Mouse (Mus musculus) CH12.LX (cell line): ENCODE results near the gene Slc38a3. TPM values are rescaled to one million over a fixed set of nuclear protein-coding genes. Genes with fewer than 3 reads are reported as not detected.

Source experiments
- DNase-seq: peaks from one replicate; pipeline ENCODE4 v3.0.0-alpha.2; 2013; ENCODE audit errors: extremely low read depth
- H3K27ac ChIP-seq: 2 replicates; pipeline ENCODE4 v1.5.1; 2012; ENCODE audit warnings: low read depth, mild to moderate bottlenecking, control low read depth, moderate library complexity; ENCODE audit not compliant: insufficient read depth
- H3K27me3 ChIP-seq: replicated peaks from 2 replicates; pipeline ENCODE3; 2012; ENCODE audit warnings: inconsistent platforms
- H3K36me3 ChIP-seq, 2 experiments: replicated peaks in 1 of 2; 2 replicates each; pipeline versions ENCODE3 to v1.6.1; 2012; ENCODE audit warnings: inconsistent platforms in 1 of 2, low read length in 1 of 2, mild to moderate bottlenecking in 1 of 2, mixed read lengths in 1 of 2, moderate library complexity in 1 of 2; ENCODE audit not compliant: control insufficient read depth in 1 of 2, insufficient read depth in 1 of 2
- H3K4me1 ChIP-seq, 2 experiments: 2 replicates each; pipeline ENCODE4 v1.6.1; 2012; ENCODE audit warnings: inconsistent platforms in 1 of 2, moderate library complexity in 1 of 2; ENCODE audit not compliant: insufficient read depth in 2 of 2, control insufficient read depth in 1 of 2
- H3K4me2 ChIP-seq: 2 replicates; pipeline ENCODE4 v1.6.1; 2012; ENCODE audit warnings: low read depth, mild to moderate bottlenecking, control low read depth; ENCODE audit not compliant: poor library complexity, insufficient read depth, severe bottlenecking
- H3K4me3 ChIP-seq, 3 experiments: fragments of 150-350 bp in 1 of 3; sonication (generic) in 1 of 3; replicated peaks in 1 of 3; 2 replicates each; pipeline versions ENCODE3 to v1.5.1; 2011 to 2012; ENCODE audit warnings: low read depth in 2 of 3, low read length in 2 of 3, mild to moderate bottlenecking in 2 of 3, moderate library complexity in 2 of 3, control low read depth in 1 of 3, improper control_type of control experiment in 1 of 3, inconsistent platforms in 1 of 3, mixed read lengths in 1 of 3; ENCODE audit not compliant: poor library complexity in 1 of 3
- H3K79me2 ChIP-seq: replicated peaks from 2 replicates; pipeline ENCODE4 v1.6.1; 2012; ENCODE audit warnings: mild to moderate bottlenecking, moderate library complexity; ENCODE audit not compliant: control insufficient read depth, poor library complexity, insufficient read depth, severe bottlenecking; ENCODE audit errors: extremely low read depth
- H3K9ac ChIP-seq: 2 replicates; pipeline ENCODE4 v1.6.1; 2012; ENCODE audit warnings: low read depth, mild to moderate bottlenecking, control low read depth, moderate library complexity; ENCODE audit not compliant: insufficient read depth
- H3K9me3 ChIP-seq: replicated peaks from 2 replicates; pipeline ENCODE3; 2012; ENCODE audit warnings: low read length, inconsistent platforms, mixed read lengths
- BHLHE40 ChIP-seq: IDR thresholded peaks from 2 replicates; pipeline ENCODE4 v1.6.1; 2011; ENCODE audit warnings: mild to moderate bottlenecking, low read depth, low read length, improper control_type of control experiment
- CHD2 ChIP-seq: IDR thresholded peaks from 2 replicates; pipeline ENCODE4 v1.6.1; 2011; ENCODE audit warnings: low read length, improper control_type of control experiment
- CTCF ChIP-seq, 2 experiments: IDR thresholded peaks in 1 of 2; conservative IDR thresholded peaks in 1 of 2; 2 replicates each; pipeline ENCODE4 v1.5.1; 2011 to 2012; ENCODE audit warnings: low read depth in 2 of 2, low read length in 2 of 2, improper control_type of control experiment in 1 of 2, inconsistent platforms in 1 of 2, mild to moderate bottlenecking in 1 of 2, moderate library complexity in 1 of 2
- EP300 ChIP-seq: IDR thresholded peaks from 2 replicates; pipeline ENCODE4 v1.6.1; 2011; ENCODE audit warnings: low read length, improper control_type of control experiment
- ETS1 ChIP-seq: conservative IDR thresholded peaks from 2 replicates; pipeline ENCODE4 v1.6.1; 2012; ENCODE audit warnings: low read depth, mild to moderate bottlenecking, inconsistent platforms, low read length, improper control_type of control experiment, moderate library complexity
- GABPA ChIP-seq: IDR thresholded peaks from 2 replicates; pipeline ENCODE4 v1.6.1; 2012; ENCODE audit warnings: low read depth, low read length, improper control_type of control experiment, inconsistent platforms; ENCODE audit not compliant: insufficient replicate concordance
- IRF4 ChIP-seq: IDR thresholded peaks from 2 replicates; pipeline ENCODE4 v1.6.1; 2014; ENCODE audit warnings: low read depth, mild to moderate bottlenecking, inconsistent platforms, low read length, improper control_type of control experiment
- JUND ChIP-seq: conservative IDR thresholded peaks from 2 replicates; pipeline ENCODE4 v1.6.1; 2011; ENCODE audit warnings: low read depth, low read length, improper control_type of control experiment
- MAX ChIP-seq: IDR thresholded peaks from 2 replicates; pipeline ENCODE4 v1.6.1; 2011; ENCODE audit warnings: low read length, improper control_type of control experiment
- MAZ ChIP-seq: IDR thresholded peaks from 2 replicates; pipeline ENCODE4 v1.6.1; 2012; ENCODE audit warnings: low read depth, mild to moderate bottlenecking, inconsistent platforms, low read length, improper control_type of control experiment, moderate library complexity
- MEF2A ChIP-seq: IDR thresholded peaks from 2 replicates; pipeline ENCODE4 v1.6.1; 2014; ENCODE audit warnings: low read depth, mild to moderate bottlenecking, inconsistent platforms, low read length, improper control_type of control experiment, borderline replicate concordance
- MXI1 ChIP-seq: IDR thresholded peaks from 2 replicates; pipeline ENCODE4 v1.6.1; 2011; ENCODE audit warnings: mild to moderate bottlenecking, low read depth, low read length, improper control_type of control experiment
- MYC ChIP-seq: IDR thresholded peaks from 2 replicates; pipeline ENCODE4 v1.6.1; 2011; ENCODE audit warnings: low read depth, mild to moderate bottlenecking, improper control_type of control experiment, low read length
- PAX5 ChIP-seq: IDR thresholded peaks from 2 replicates; pipeline ENCODE4 v1.6.1; 2012; ENCODE audit warnings: low read length, inconsistent platforms, mixed read lengths
- POLR2A ChIP-seq: IDR thresholded peaks from 2 replicates; pipeline ENCODE4 v1.6.1; 2011; ENCODE audit warnings: low read depth, mild to moderate bottlenecking, improper control_type of control experiment, low read length
- RAD21 ChIP-seq: IDR thresholded peaks from 2 replicates; pipeline ENCODE4 v1.6.1; 2011; ENCODE audit warnings: low read depth, mild to moderate bottlenecking, low read length, improper control_type of control experiment, moderate library complexity
- TBP ChIP-seq: conservative IDR thresholded peaks from 2 replicates; pipeline ENCODE4 v1.6.1; 2011; ENCODE audit warnings: low read depth, low read length, improper control_type of control experiment
- USF1 ChIP-seq: IDR thresholded peaks from 2 replicates; pipeline ENCODE4 v1.6.1; 2014; ENCODE audit warnings: low read depth, mild to moderate bottlenecking, inconsistent platforms, low read length, improper control_type of control experiment
- ZC3H11A ChIP-seq: IDR thresholded peaks from 2 replicates; pipeline ENCODE4 v1.6.1; 2012; ENCODE audit warnings: low read depth, mild to moderate bottlenecking, inconsistent platforms, low read length, improper control_type of control experiment
- ZKSCAN1 ChIP-seq: IDR thresholded peaks from 2 replicates; pipeline ENCODE4 v1.6.1; 2012; ENCODE audit warnings: low read depth, inconsistent platforms, low read length, improper control_type of control experiment, borderline replicate concordance
- ZMIZ1 ChIP-seq: IDR thresholded peaks from 2 replicates; pipeline ENCODE4 v1.6.1; 2012; ENCODE audit warnings: low read depth, mild to moderate bottlenecking, inconsistent platforms, low read length, improper control_type of control experiment
- dilution Hi-C: fragments of 300-500 bp; cut with MboI; formaldehyde crosslinking; loops from 2 replicates; pipeline ENCODE4 v1.14.3; 2020; ENCODE audit warnings: low sequenced_read_pairs; ENCODE audit not compliant: extremely low pct_unique_long_range_greater_than_20kb, extremely low pct_ligation_motif_present
- in situ Hi-C: fragments of 300-500 bp; cut with MboI; formaldehyde crosslinking; loops from 3 replicates; pipeline ENCODE4 v1.14.3; 2019; ENCODE audit warnings: low sequenced_read_pairs, low pct_ligation_motif_present, low pct_unique_long_range_greater_than_20kb, mixed read lengths
- polyA plus RNA-seq: library from polyadenylated mRNA; unstranded; fragments of >175 nt; gene quantifications from 2 replicates; pipeline ENCODE4 v1.2.1, GENCODE M21; 2012; ENCODE audit warnings: low read depth; ENCODE audit not compliant: insufficient read length
- total RNA-seq, 2 experiments: library from RNA; depleted of rRNA; stranded (reverse); fragments of 300-350 nt in 1 of 2; fragments of >200 nt in 1 of 2; gene quantifications; 2 replicates each; pipeline ENCODE4 v1.2.3; 2012 to 2014

Gene Slc38a3
- total and polyA plus RNA-seq, 3 experiments, result 0.04 TPM; not detected in 2

DNA sequence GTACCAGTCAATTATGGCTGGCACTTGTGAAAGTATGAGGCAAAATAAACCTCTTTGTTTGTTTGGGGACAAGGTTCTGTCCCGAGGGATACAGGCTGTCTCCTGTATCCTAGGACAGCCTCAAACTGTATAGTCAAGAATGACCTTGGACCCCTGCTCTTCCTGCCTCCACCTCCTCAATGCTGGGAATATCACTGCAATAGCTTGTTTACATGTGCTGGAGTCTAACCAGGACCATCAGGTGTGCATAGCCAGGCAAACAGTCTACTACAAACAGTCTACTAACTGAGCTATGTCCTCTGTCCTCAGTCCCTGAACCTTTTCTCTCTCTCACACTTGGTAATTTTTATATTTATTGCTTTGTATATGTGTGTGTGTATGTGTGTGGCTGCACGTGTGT lies 15.9 kb downstream of the Slc38a3 start:
- Histone ChIP-seq H3K4me3 (no peak overlapping the region), H3K27ac (no peak overlapping the region), H3K36me3 (no peaks in the 10 kb centered on the region), H3K79me2 (no peaks in the 10 kb centered on the region), H3K9ac (no peak overlapping the region), H3K4me1 (peaks cover 14 to 16% of the 10 kb centered on the region in 2 experiments), H3K27me3 (peaks cover 82% of the 10 kb centered on the region), H3K4me2 (no peak overlapping the region), H3K9me3 (no peaks in the 10 kb centered on the region)
- dilution Hi-C loops, result no loop called here
- no peak for DNase-seq
- 0 out of 2 replicates have a peak, but pooled peaks have one; percentile 13 for TF ChIP-seq BHLHE40
- no peak for TF ChIP-seq CHD2
- TF ChIP-seq IRF4, result no peak
- in situ Hi-C loops, result no loop called here

DNA sequence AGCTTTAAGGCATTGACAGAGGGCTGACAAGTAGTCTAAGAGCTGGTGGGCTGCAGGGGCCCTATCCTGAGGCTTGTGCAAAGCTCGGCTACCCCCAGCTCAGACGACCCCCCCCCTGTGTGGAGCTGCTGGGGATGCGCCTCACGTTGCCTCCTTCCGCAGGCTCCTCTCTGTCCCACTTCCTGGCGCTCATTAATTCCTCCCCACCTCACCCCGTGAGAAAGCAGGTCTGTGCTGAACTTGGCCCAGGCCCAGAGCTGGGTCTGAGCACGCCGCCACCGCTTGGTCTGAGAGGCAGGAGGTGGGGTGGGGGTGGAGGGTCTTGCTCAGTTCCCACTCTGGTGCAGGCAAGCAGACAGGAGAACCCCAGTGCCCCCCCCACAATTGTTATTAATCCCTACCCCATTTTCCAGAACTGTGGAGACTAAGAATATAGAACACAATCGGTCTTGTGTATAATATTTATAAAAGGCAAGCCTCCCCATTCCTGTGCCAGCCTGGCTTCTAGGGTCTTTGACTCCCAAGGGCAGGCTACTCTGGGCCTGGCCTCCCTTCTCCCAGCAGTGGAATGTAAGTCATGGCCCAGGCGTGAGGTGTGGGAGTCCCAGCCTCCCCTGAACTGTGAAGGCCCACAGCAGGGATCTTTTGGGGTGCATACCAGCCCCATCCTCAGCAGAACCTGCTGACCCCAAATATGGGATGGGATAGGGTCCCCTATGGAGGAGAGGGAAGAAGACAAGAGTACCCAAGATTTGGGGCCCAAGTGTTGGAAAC lies 18.4 kb downstream of the Slc38a3 start:
- Histone ChIP-seq H3K36me3 (no peaks in the 10 kb centered on the region), H3K27ac (no peak overlapping the region), H3K9me3 (no peaks in the 10 kb centered on the region), H3K4me3 (no peak overlapping the region), H3K9ac (no peak overlapping the region), H3K79me2 (no peaks in the 10 kb centered on the region), H3K4me2 (no peak overlapping the region), H3K4me1 (0 out of 4 replicates have a peak, but pooled peaks cover 0 to 4% of the 10 kb centered on the region in 2 experiments), H3K27me3 (peaks cover 58% of the 10 kb centered on the region)
- no peak for DNase-seq
- no peak for TF ChIP-seq ZKSCAN1
- no peak for TF ChIP-seq MAX
- no peak for TF ChIP-seq USF1
- TF ChIP-seq JUND, result no peak
- no peak for TF ChIP-seq GABPA
- no peak for TF ChIP-seq ETS1
- no peak for TF ChIP-seq ZMIZ1
- in situ Hi-C loops, result no loop called here
- dilution Hi-C loops, result no loop called here

DNA sequence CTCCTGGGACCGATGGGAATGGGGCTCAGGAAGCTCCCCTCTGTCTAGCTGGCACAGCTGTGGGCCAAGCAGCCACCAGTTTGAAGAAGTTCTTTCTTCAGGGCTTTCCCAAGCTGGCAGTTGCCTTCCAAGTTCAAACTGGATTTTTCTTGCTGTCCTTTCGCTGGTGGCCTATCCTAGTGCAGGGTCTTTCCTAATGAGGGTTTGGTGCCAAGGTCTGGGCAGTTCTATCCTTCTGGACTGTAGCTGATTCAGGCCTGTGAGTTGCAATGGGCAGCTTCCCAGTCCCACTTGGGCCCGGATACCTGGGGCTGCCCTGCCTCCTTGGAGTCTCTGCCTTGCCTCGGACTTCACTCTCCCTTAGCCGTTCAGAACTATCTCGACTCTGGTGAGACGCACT lies 19.1 kb downstream of the Slc38a3 start:
- TF ChIP-seq PAX5 (no peak), ZC3H11A (no peak), ETS1 (no peak), MYC (no peak), GABPA (no peak), CTCF (conservative IDR thresholded peaks at IDR 0.05 in 1 of 2, IDR thresholded peaks at IDR 0.05 in 1 of 2; ENCODE audit: low read depth in 2 of 2, low read length in 2 of 2) (no peak), RAD21 (no peak), CHD2 (no peak), POLR2A (no peak), IRF4 (no peak), TBP (no peak), EP300 (no peak), MXI1 (no peak), MAX (no peak), USF1 (no peak), MEF2A (no peak), MAZ (no peak)
- in situ Hi-C loops (no loop called here), dilution Hi-C loops (no loop called here)
- DNase-seq, result no peak
- Histone ChIP-seq H3K27ac (no peak overlapping the region), H3K36me3 (no peaks in the 10 kb centered on the region), H3K79me2 (no peaks in the 10 kb centered on the region), H3K9me3 (no peaks in the 10 kb centered on the region), H3K4me3 (no peak overlapping the region), H3K27me3 (peaks cover 55% of the 10 kb centered on the region), H3K4me1 (peaks cover 3 to 4% of the 10 kb centered on the region in 2 experiments; a peak in 2 of 4 replicates), H3K4me2 (no peak overlapping the region), H3K9ac (no peak overlapping the region)
